Mouse (Mus musculus) stomach, postnatal 0 days (tissue): ENCODE data around the gene Erc2.

Experiments used
- CTCF ChIP-seq: IDR thresholded peaks from 2 replicates; pipeline ENCODE4 v1.5.1; 2016; ENCODE audit warnings: antibody characterized with exemption, low read depth, mild to moderate bottlenecking, moderate library complexity
- EP300 ChIP-seq: optimal IDR thresholded peaks from 2 replicates; pipeline ENCODE3; 2016; ENCODE audit warnings: antibody characterized with exemption

DNA sequence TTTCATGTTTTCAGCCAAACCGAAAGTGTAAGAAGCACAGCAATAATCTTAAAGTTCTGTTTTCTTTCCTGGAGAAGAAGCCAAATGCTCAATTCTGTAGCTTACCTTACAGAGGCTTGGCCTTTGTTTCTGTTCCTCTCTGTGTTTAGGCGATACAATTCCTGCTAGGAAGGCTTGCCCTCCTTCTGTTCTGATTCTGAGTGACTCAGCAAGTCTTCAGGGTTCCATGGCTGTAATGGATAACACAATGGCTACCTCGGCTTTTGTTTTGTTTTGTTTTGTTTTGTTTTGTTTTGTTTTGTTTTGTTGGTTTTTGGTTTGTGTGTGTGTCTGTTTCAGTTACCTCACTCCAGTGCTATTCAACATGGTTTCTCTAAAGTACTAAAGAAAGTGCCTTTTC is 757.9 kb downstream of the Erc2 start:
- no peak for TF ChIP-seq EP300
- no peak for TF ChIP-seq CTCF
